Mouse (Mus musculus) forebrain, embryonic 15.5 days (tissue): ENCODE measurements around the gene Usp26. TPM values are rescaled to one million over a fixed set of nuclear protein-coding genes. Genes with fewer than 3 reads are reported as not detected.

Source experiments
- ATAC-seq: fragments of 200-750 bp; cut with Nextera tagmentation; replicated peaks from 2 replicates; pipeline ENCODE4 v1.8.0; 2017; ENCODE audit warnings: mild to moderate bottlenecking, moderate TSS enrichment, moderate library complexity
- H3K27ac ChIP-seq: fragments of 300-500 bp; sonication (generic); replicated peaks from 2 replicates; pipeline ENCODE4 v1.5.1; 2015; ENCODE audit warnings: mild to moderate bottlenecking, inconsistent platforms
- H3K27me3 ChIP-seq: fragments of 300-500 bp; sonication (generic); 2 replicates; pipeline ENCODE4 v1.6.1; 2015; ENCODE audit warnings: inconsistent platforms
- H3K36me3 ChIP-seq: fragments of 300-500 bp; sonication (generic); 2 replicates; pipeline ENCODE4 v1.6.1; 2015; ENCODE audit warnings: mild to moderate bottlenecking, inconsistent platforms
- H3K4me1 ChIP-seq: fragments of 300-500 bp; sonication (generic); 2 replicates; pipeline ENCODE4 v1.6.1; 2015; ENCODE audit warnings: inconsistent platforms
- H3K4me2 ChIP-seq: fragments of 300-500 bp; sonication (generic); replicated peaks from 2 replicates; pipeline ENCODE4 v1.6.1; 2015; ENCODE audit warnings: mild to moderate bottlenecking, inconsistent platforms
- H3K4me3 ChIP-seq: fragments of 300-500 bp; sonication (generic); 2 replicates; pipeline ENCODE4 v1.5.1; 2015; ENCODE audit warnings: mild to moderate bottlenecking, inconsistent platforms
- H3K9ac ChIP-seq: fragments of 300-500 bp; sonication (generic); replicated peaks from 2 replicates; pipeline ENCODE4 v1.6.1; 2015; ENCODE audit warnings: mild to moderate bottlenecking, inconsistent platforms
- H3K9me3 ChIP-seq: fragments of 300-500 bp; sonication (generic); 2 replicates; pipeline ENCODE4 v1.6.1; 2016; ENCODE audit warnings: inconsistent platforms
- WGBS: fragments of 180-500 bp; shearing (Covaris S2); methylation state at CpG from one replicate; pipeline ENCODE4 v1.1.7; 2015; ENCODE audit warnings: mixed read lengths; 5-methylcytosine and 5-hydroxymethylcytosine counted together
- polyA plus RNA-seq: library from polyadenylated mRNA; unstranded; fragments of >200 nt; fragmentation: Nextera tagmentation; extraction: Ambion mirVana; gene quantifications from 2 replicates; pipeline ENCODE4 v1.2.1, GENCODE M21; 2015

Usp26 gene
- polyA plus RNA-seq: not detected in 2 replicates

DNA sequence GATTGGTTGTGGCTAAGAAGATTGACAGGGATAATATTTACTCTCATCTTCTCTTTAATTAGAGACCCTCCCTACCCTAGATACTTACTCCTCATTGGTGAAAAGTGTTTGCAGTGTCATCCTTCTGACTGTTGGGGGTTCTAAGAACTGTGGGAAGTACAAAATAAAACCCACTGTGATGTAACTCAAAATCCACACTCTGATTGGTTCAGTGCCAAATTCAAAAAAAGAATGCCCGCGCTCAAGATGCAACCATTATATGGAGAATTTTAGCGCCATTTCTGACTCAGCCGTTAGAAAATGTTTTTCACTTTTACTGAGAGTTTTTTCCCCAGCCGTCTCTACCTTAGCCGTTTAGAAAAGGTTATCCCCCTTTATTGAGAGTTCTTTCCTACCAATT lies at the start of gene Usp26:
Usp26 (minus strand) TSS at position 101 of the 400 bp plus-strand sequence.
- H3K36me3 ChIP-seq: no peaks in the 10 kb centered on the region
- 91% methylated on average over 6 of the region's 6 CpGs for WGBS

GRCm38 (mm10) chrX:51814466-51815247 lies 13.6 kb upstream of the Usp26 start:
- WGBS: 39% methylated on average over 3 of the region's 3 CpGs
- Histone ChIP-seq H3K27ac (no peak overlapping the region), H3K27me3 (no peaks in the 10 kb centered on the region), H3K4me1 (no peaks in the 10 kb centered on the region), H3K9me3 (no peaks in the 10 kb centered on the region), H3K9ac (no peak overlapping the region), H3K4me3 (no peak overlapping the region), H3K36me3 (no peaks in the 10 kb centered on the region), H3K4me2 (no peak overlapping the region)
- no peak for ATAC-seq

More for the DNA sequence above, at the start of gene Usp26:
- Histone ChIP-seq H3K9ac (no peak within 1 kb of the TSS), H3K27ac (no peak within 1 kb of the TSS), H3K27me3 (no peaks in the 10 kb centered on the region), H3K4me1 (no peaks in the 10 kb centered on the region), H3K4me3 (no peak within 1 kb of the TSS), H3K4me2 (no peak within 1 kb of the TSS), H3K9me3 (no peaks in the 10 kb centered on the region)
- ATAC-seq: no peak

DNA sequence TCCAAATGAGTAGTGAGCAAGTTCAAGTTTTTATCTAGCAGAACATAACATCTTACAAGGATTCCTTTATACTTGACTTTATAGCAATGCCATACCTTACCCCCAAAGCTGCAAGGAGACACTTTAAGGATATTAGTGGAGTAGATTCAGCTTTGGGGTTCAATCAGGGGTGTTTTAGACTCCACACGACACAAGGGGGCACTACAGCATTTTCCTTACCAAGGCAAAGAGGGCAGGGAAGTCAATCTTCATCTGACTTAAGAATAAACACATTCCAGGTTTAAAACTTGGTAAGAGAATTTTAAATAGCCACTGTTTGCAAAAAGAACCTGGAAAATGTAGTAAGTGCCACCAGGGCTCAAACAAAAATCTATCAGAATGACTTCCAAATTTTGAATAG lies 33.6 kb downstream of the Usp26 start:
- ATAC-seq: no peak
- 11% methylated on average over 1 of the region's 1 CpGs for WGBS

DNA sequence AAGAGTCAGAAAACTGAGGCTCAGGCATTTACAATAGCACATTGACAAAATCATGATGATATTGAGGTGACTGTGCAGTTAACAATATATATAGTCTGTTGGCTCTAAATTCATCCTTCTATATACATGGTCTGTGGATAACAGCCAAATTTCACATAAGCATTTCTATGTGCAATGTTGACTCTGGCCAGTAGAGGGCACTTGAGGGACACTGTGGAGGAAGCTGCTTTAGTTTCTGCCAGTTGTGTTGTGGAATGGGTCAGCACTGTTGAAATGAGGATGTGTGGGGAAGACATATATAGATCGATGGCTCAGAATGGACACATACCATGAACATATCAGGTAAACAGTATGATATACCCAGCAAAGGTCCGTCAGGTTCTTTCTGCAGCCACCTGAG lies 64.6 kb downstream of the Usp26 start:
- Histone ChIP-seq H3K9ac (no peak overlapping the region), H3K36me3 (no peaks in the 10 kb centered on the region), H3K4me2 (no peak overlapping the region), H3K4me1 (no peaks in the 10 kb centered on the region), H3K27me3 (no peaks in the 10 kb centered on the region), H3K9me3 (no peaks in the 10 kb centered on the region), H3K27ac (no peak overlapping the region), H3K4me3 (no peak overlapping the region)
- WGBS: 65% methylated on average over 2 of the region's 2 CpGs
- ATAC-seq: no peak

More for the DNA sequence above, 33.6 kb downstream of the Usp26 start:
- Histone ChIP-seq H3K4me1 (no peaks in the 10 kb centered on the region), H3K36me3 (no peaks in the 10 kb centered on the region), H3K9ac (no peak overlapping the region), H3K4me2 (no peak overlapping the region), H3K9me3 (no peaks in the 10 kb centered on the region), H3K27ac (no peak overlapping the region), H3K4me3 (no peak overlapping the region), H3K27me3 (no peaks in the 10 kb centered on the region)

DNA sequence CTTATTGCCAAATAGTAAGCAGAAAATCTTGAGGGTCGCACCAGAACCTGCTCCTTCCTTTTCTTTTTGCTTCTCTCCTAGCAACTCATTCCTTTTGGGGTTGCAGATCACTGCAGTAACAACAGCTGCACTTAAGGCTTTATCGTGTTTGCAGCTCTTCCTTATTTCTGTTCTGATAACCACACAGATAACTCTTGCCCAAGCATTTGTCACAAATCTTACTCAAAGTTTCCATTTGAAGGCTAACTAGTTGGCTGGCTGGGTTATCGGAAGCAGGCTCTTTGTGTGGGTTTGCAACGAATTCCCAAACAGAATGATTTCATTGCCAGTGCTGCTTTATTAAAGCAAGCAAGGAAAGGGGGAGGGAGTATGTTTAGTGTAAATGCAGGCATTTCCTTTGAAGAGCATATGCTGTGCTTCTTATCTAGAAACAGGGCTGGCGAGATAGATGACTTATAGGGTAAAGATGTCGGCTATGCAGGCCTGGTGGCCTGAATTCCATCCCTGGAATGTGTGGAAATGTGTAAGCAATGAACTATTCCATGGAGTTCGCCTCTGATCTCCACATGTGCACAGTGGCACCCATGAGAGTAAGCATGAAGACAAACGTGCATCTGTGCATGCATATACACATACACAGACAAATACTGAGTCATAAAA lies 86.8 kb downstream of the Usp26 start:
- Histone ChIP-seq H3K4me1 (no peaks in the 10 kb centered on the region), H3K9me3 (no peaks in the 10 kb centered on the region), H3K36me3 (no peaks in the 10 kb centered on the region), H3K4me3 (no peak overlapping the region), H3K4me2 (no peak overlapping the region), H3K27me3 (no peaks in the 10 kb centered on the region), H3K27ac (no peak overlapping the region), H3K9ac (no peak overlapping the region)
- no peak for ATAC-seq
- 71% methylated on average over 8 of the region's 8 CpGs for WGBS

GRCm38 (mm10) chrX:51712996-51713395 lies 88.0 kb downstream of the Usp26 start:
- Histone ChIP-seq H3K27me3 (no peaks in the 10 kb centered on the region), H3K4me1 (no peaks in the 10 kb centered on the region), H3K36me3 (no peaks in the 10 kb centered on the region), H3K4me3 (no peak overlapping the region), H3K27ac (no peak overlapping the region), H3K9ac (no peak overlapping the region), H3K4me2 (no peak overlapping the region), H3K9me3 (no peaks in the 10 kb centered on the region)
- WGBS: 72% methylated on average over 1 of the region's 1 CpGs
- no peak for ATAC-seq

Other genes with a start within 250 kb of the Usp26 start
- 49.3 and 50.4 TPM in 2 replicates for gene Hs6st2, start 119.4 kb downstream of the Usp26 start, polyA plus RNA-seq
- not detected in 2 replicates for gene 1700080O16Rik, start 171.5 kb upstream of the Usp26 start, polyA plus RNA-seq